Mouse (Mus musculus) naive thymus-derived CD4-positive, alpha-beta T cell, adult 5 months (primary cell): ENCODE results near the gene Hspa1b. TPM values are rescaled to one million over a fixed set of nuclear protein-coding genes. Genes with fewer than 3 reads are reported as not detected.

ENCODE experiments used
- polyA plus RNA-seq: library from polyadenylated mRNA; unstranded; fragments of 100-300 nt; shearing (Covaris generic); gene quantifications from one replicate; pipeline ENCODE4 v1.2.1, GENCODE M21; 2017

Gene Hspa1b
- 785 TPM for polyA plus RNA-seq

GRCm38 (mm10) chr17:34959130-34959778, at the start of gene Hspa1b:
Hspa1b (minus strand) TSS chr17:34959238.

GRCm38 (mm10) chr17:35000717-35001451, 41.8 kb upstream of the Hspa1b start, which contains the start of gene Vars:
Vars (plus strand) TSS chr17:35000987.

GRCm38 (mm10) chr17:34981690-34982180, 22.7 kb upstream of the Hspa1b start, which contains the start of gene Lsm2:
Lsm2 (plus strand) TSS chr17:34981862.

GRCm38 (mm10) chr17:34972069-34972749, 13.2 kb upstream of the Hspa1b start, which contains the start of the genes Hspa1a and Hspa1l:
Hspa1a (minus strand) TSS chr17:34972156.
Hspa1l (plus strand) TSS chr17:34972703.

GRCm38 (mm10) chr17:34969822-34970221, 10.8 kb upstream of the Hspa1b start, which contains the start of gene Gm20481:
Gm20481 (plus strand) TSS chr17:34969912.

GRCm38 (mm10) chr17:34931061-34931734, 27.8 kb downstream of the Hspa1b start, which contains the start of gene Neu1:
Neu1 (plus strand) TSS chr17:34931253.

GRCm38 (mm10) chr17:34913930-34914665, 44.9 kb downstream of the Hspa1b start, which contains the start of gene Slc44a4:
Slc44a4 (plus strand) TSS chr17:34914466.

Other genes starting within 250 kb of the Hspa1b start
- gene C4b, start 215.4 kb downstream of the Hspa1b start, polyA plus RNA-seq, result not detected
- gene Cyp21a1, start 154.7 kb downstream of the Hspa1b start, polyA plus RNA-seq, result not detected
- gene Stk19, start 122.3 kb downstream of the Hspa1b start, polyA plus RNA-seq, result 18.7 TPM
- gene Dxo, start 122.2 kb downstream of the Hspa1b start, polyA plus RNA-seq, result 89.1 TPM
- 137 TPM for gene Skiv2l, start 109.0 kb downstream of the Hspa1b start, polyA plus RNA-seq
- 27.2 TPM for gene Nelfe, start 108.8 kb downstream of the Hspa1b start, polyA plus RNA-seq
- not detected for gene Cfb, start 96.7 kb downstream of the Hspa1b start, polyA plus RNA-seq
- 0.32 TPM for gene Zbtb12, start 79.8 kb downstream of the Hspa1b start, polyA plus RNA-seq
- gene Gm20547, start 77.2 kb downstream of the Hspa1b start, polyA plus RNA-seq, result not detected
- gene C2, start 61.0 kb downstream of the Hspa1b start, polyA plus RNA-seq, result not detected
- gene Ehmt2, start 60.8 kb downstream of the Hspa1b start, polyA plus RNA-seq, result 49.8 TPM
- gene Slc44a4, start 44.8 kb downstream of the Hspa1b start, polyA plus RNA-seq, result not detected
- gene Neu1, start 28.0 kb downstream of the Hspa1b start, polyA plus RNA-seq, result 116 TPM
- 42.4 TPM for gene Gm20481, start 10.7 kb upstream of the Hspa1b start, polyA plus RNA-seq
- gene Hspa1a, start 12.9 kb upstream of the Hspa1b start, polyA plus RNA-seq, result 403 TPM
- gene Hspa1l, start 13.5 kb upstream of the Hspa1b start, polyA plus RNA-seq, result 0.17 TPM
- gene Lsm2, start 22.6 kb upstream of the Hspa1b start, polyA plus RNA-seq, result 59.4 TPM
- 151 TPM for gene Vars, start 41.7 kb upstream of the Hspa1b start, polyA plus RNA-seq
- gene Vwa7, start 57.3 kb upstream of the Hspa1b start, polyA plus RNA-seq, result not detected
- gene Sapcd1, start 68.8 kb upstream of the Hspa1b start, polyA plus RNA-seq, result not detected
- gene Msh5, start 87.5 kb upstream of the Hspa1b start, polyA plus RNA-seq, result 4.4 TPM
- 228 TPM for gene Clic1, start 90.7 kb upstream of the Hspa1b start, polyA plus RNA-seq
- gene Ddah2, start 99.8 kb upstream of the Hspa1b start, polyA plus RNA-seq, result 0.95 TPM
- not detected for gene Ly6g6c, start 106.2 kb upstream of the Hspa1b start, polyA plus RNA-seq
- gene Mpig6b, start 106.9 kb upstream of the Hspa1b start, polyA plus RNA-seq, result not detected
- gene Ly6g6e, start 117.7 kb upstream of the Hspa1b start, polyA plus RNA-seq, result not detected
- gene Ly6g6d, start 118.8 kb upstream of the Hspa1b start, polyA plus RNA-seq, result not detected
- gene Ly6g6f, start 126.4 kb upstream of the Hspa1b start, polyA plus RNA-seq, result not detected
- gene Abhd16a, start 130.0 kb upstream of the Hspa1b start, polyA plus RNA-seq, result 90.2 TPM
- gene Ly6g5c, start 149.0 kb upstream of the Hspa1b start, polyA plus RNA-seq, result not detected
- 1.2 TPM for gene Ly6g5b, start 156.2 kb upstream of the Hspa1b start, polyA plus RNA-seq
- 64.4 TPM for gene Gpank1, start 162.2 kb upstream of the Hspa1b start, polyA plus RNA-seq
- 190 TPM for gene Csnk2b, start 162.8 kb upstream of the Hspa1b start, polyA plus RNA-seq
- gene D17H6S53E, start 167.1 kb upstream of the Hspa1b start, polyA plus RNA-seq, result 0.75 TPM
- not detected for gene Apom, start 172.8 kb upstream of the Hspa1b start, polyA plus RNA-seq
- 77.8 TPM for gene Bag6, start 175.9 kb upstream of the Hspa1b start, polyA plus RNA-seq
- gene Prrc2a, start 205.7 kb upstream of the Hspa1b start, polyA plus RNA-seq, result 31.3 TPM
- gene Aif1, start 216.8 kb upstream of the Hspa1b start, polyA plus RNA-seq, result not detected
- 1.8 TPM for gene Lst1, start 229.2 kb upstream of the Hspa1b start, polyA plus RNA-seq
- 754 TPM for gene Ltb, start 235.2 kb upstream of the Hspa1b start, polyA plus RNA-seq
- gene Tnf, start 242.8 kb upstream of the Hspa1b start, polyA plus RNA-seq, result 4.2 TPM
- gene Lta, start 246.1 kb upstream of the Hspa1b start, polyA plus RNA-seq, result 24.6 TPM